In the genomic region with DNA sequence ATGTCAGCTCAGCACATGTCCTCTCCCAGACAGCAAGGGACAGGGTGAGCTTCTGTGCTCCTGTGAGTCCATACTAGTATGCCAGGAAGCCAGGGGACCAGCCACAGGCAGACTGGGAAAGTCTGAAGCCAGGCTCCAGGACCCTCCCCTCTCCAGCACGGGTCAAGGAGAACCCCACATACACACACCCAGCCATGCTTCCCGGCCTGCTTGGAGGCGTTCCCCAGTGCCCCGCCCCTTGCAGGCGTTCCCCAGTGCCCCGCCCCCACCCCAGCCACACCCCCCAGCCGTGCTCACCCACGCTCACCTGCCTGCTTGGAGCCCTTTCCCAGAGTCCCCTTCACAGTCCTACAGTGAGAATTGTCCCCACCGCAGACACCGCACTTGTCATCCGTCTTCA, we compare ENCODE assay signal across 14 mouse cellular contexts. TPM values are rescaled to one million over a fixed set of nuclear protein-coding genes. Genes with fewer than 3 reads are reported as not detected.
DNase-seq lines count a peak whose midpoint lies in the region; ATAC-seq lines count a peak whose summit lies in the region.
"Had no signal": no experiment of that assay in that cellular context is flagged by ENCODE, and none has a peak within 500 bp of the region (broad histone marks: within the 10 kb centered on the region; RNA-seq: fewer than 3 reads in every experiment).

No protein-coding gene starts in this region.

- H3K9ac ChIP-seq in lung, embryonic 15.5 days = no peak overlapping the region
- no peak overlapping the region for H3K9ac ChIP-seq in stomach, embryonic 14.5 days (replicated peaks; ENCODE audit: low read depth, low read length)
- H3K9ac ChIP-seq: hindbrain, embryonic 15.5 days had no signal

- H3K9me3 ChIP-seq in lung, embryonic 15.5 days = no peaks in the 10 kb centered on the region
- H3K9me3 ChIP-seq in embryonic facial prominence, embryonic 10.5 days = no peaks in the 10 kb centered on the region
- H3K9me3 ChIP-seq in limb, embryonic 10.5 days (replicated peaks) = 0 out of 2 replicates have a peak, but pooled peaks cover 1% of the 10 kb centered on the region
- H3K9me3 ChIP-seq in stomach, embryonic 14.5 days (ENCODE audit: control insufficient read depth, low read depth, low read length) = no peaks in the 10 kb centered on the region; the same call in 1 of the 2 replicates
- H3K9me3 ChIP-seq: hindbrain, embryonic 15.5 days had no signal

- no peaks in the 10 kb centered on the region for H3K4me1 ChIP-seq in lung, embryonic 15.5 days
- peaks cover 19% of the 10 kb centered on the region for H3K4me1 ChIP-seq in embryonic facial prominence, embryonic 10.5 days
- peaks cover 11% of the 10 kb centered on the region for H3K4me1 ChIP-seq in limb, embryonic 10.5 days
- no peaks in the 10 kb centered on the region for H3K4me1 ChIP-seq in stomach, embryonic 14.5 days (ENCODE audit: control insufficient read depth, insufficient read depth, low read length)

- no peak overlapping the region; the same call in 1 of the 2 replicates for H3K4me2 ChIP-seq in lung, embryonic 15.5 days
- no peak overlapping the region for H3K4me2 ChIP-seq in stomach, embryonic 14.5 days (replicated peaks; ENCODE audit: low read depth, low read length)
- H3K4me2 ChIP-seq: hindbrain, embryonic 15.5 days had no signal

- no peak for DNase-seq in lung, postnatal 25 days (ENCODE audit: low spot score)
- DNase-seq in embryonic facial prominence, embryonic 10.5 days (ENCODE audit: low spot score) = peak; percentile 43
- peak; percentile 53 for DNase-seq in limb, embryonic 10.5 days (ENCODE audit: low spot score)
- DNase-seq in gastrocnemius, postnatal 10 days = no peak
- no peak for DNase-seq in right cerebral cortex, postnatal 36 days (ENCODE audit: low spot score in 2 of 2)
- DNase-seq: adrenal gland, postnatal 10 days; cerebellum, adult 8-10 months; gastrocnemius, postnatal 36 days; layer of hippocampus, adult 9-11 months; lung, postnatal 14 days; thymus, postnatal 4 days had no signal

- no peaks in the 10 kb centered on the region for H3K36me3 ChIP-seq in lung, embryonic 15.5 days
- no peaks in the 10 kb centered on the region for H3K36me3 ChIP-seq in embryonic facial prominence, embryonic 10.5 days (replicated peaks)
- no peaks in the 10 kb centered on the region for H3K36me3 ChIP-seq in limb, embryonic 10.5 days
- no peaks in the 10 kb centered on the region for H3K36me3 ChIP-seq in stomach, embryonic 14.5 days (ENCODE audit: control insufficient read depth, insufficient read depth, low read length)
- H3K36me3 ChIP-seq: hindbrain, embryonic 15.5 days had no signal

- H3K27me3 ChIP-seq in lung, embryonic 15.5 days = no peaks in the 10 kb centered on the region
- peaks cover 23% of the 10 kb centered on the region for H3K27me3 ChIP-seq in embryonic facial prominence, embryonic 10.5 days (replicated peaks; ENCODE audit: low read depth, poor library complexity, severe bottlenecking)
- H3K27me3 ChIP-seq in limb, embryonic 10.5 days (ENCODE audit: low read depth, poor library complexity, severe bottlenecking) = peaks cover 22% of the 10 kb centered on the region
- H3K27me3 ChIP-seq in stomach, embryonic 14.5 days (ENCODE audit: control insufficient read depth, insufficient read depth, low read length) = no peaks in the 10 kb centered on the region

- H3K27ac ChIP-seq in lung, embryonic 15.5 days = no peak overlapping the region
- no peak overlapping the region for H3K27ac ChIP-seq in embryonic facial prominence, embryonic 10.5 days (replicated peaks)
- no peak overlapping the region for H3K27ac ChIP-seq in limb, embryonic 10.5 days
- no peak overlapping the region for H3K27ac ChIP-seq in stomach, embryonic 14.5 days (ENCODE audit: low read length)
- H3K27ac ChIP-seq: hindbrain, embryonic 15.5 days had no signal

- 17% methylated on average over 10 of the region's 11 CpGs for whole genome bisulfite sequencing in lung, embryonic 15.5 days
- 7% methylated on average over 11 of the region's 11 CpGs for WGBS in embryonic facial prominence, embryonic 10.5 days
- WGBS in limb, embryonic 10.5 days = 4% methylated on average over 11 of the region's 11 CpGs
- 8% methylated on average over 10 of the region's 11 CpGs for WGBS in stomach, embryonic 14.5 days

- H3K4me3 ChIP-seq in lung, embryonic 15.5 days = no peak overlapping the region
- no peak overlapping the region for H3K4me3 ChIP-seq in embryonic facial prominence, embryonic 10.5 days
- H3K4me3 ChIP-seq in limb, embryonic 10.5 days = no peak overlapping the region
- no peak overlapping the region for H3K4me3 ChIP-seq in stomach, embryonic 14.5 days (ENCODE audit: low read depth, low read length)
- H3K4me3 ChIP-seq: hindbrain, embryonic 15.5 days had no signal

- ATAC-seq in lung, embryonic 15.5 days (ENCODE audit: borderline replicate concordance, extremely low read depth, low FRiP score, low TSS enrichment) = peak; percentile 66
- peak; percentile 55; the same call in 1 of the 2 replicates for ATAC-seq in stomach, embryonic 14.5 days (ENCODE audit: insufficient number of reproducible peaks, insufficient read depth, low FRiP score, low read depth)

RNA-seq across cellular contexts. Expression of gene Tbata, which starts 41.1 kb away (rescaled TPM):
- polyA plus RNA-seq in lung, embryonic 15.5 days (2015; fragmentation: Nextera tagmentation; extraction: Ambion mirVana) = 5.7 and 17.0 TPM in 2 replicates
- 0.15 and 0.36 TPM in 2 replicates for polyA plus RNA-seq in embryonic facial prominence, embryonic 10.5 days (2016; fragmentation: Nextera tagmentation; extraction: Ambion mirVana)
- not detected in 2 replicates for polyA plus RNA-seq in limb, embryonic 10.5 days (2016; fragmentation: Nextera tagmentation; extraction: Ambion mirVana)
- polyA plus RNA-seq in stomach, embryonic 14.5 days (2014; fragmentation: Nextera tagmentation; extraction: Ambion mirVana) = 0.22 TPM in 1 of 2 replicates, not detected in the other
- not detected for total RNA-seq in gastrocnemius, postnatal 10 days (2021)
- total RNA-seq: adrenal gland, postnatal 10 days had no signal

Comparison
In these comparisons a context has a peak if more than half of its experiments do, and no peak if none do; other contexts are left out.
1. DNase-seq: peak in embryonic facial prominence, embryonic 10.5 days (single experiment) and limb, embryonic 10.5 days (single experiment); none in lung, postnatal 25 days (single experiment), gastrocnemius, postnatal 10 days (single experiment) and right cerebral cortex, postnatal 36 days (0 of 2).